Mouse (Mus musculus) forebrain, embryonic 15.5 days (tissue): Measurements from ENCODE around the gene Gm5862. TPM values are rescaled to one million over a fixed set of nuclear protein-coding genes. Genes with fewer than 3 reads are reported as not detected.
"Not testable (repeated sequence)": the region's sequence is repeated elsewhere in the genome, so short reads cannot be mapped to it uniquely, and the experiment has no call there.

ENCODE experiments used
- ATAC-seq: fragments of 200-750 bp; cut with Nextera tagmentation; replicated peaks from 2 replicates; pipeline ENCODE4 v1.8.0; 2017; ENCODE audit warnings: mild to moderate bottlenecking, moderate TSS enrichment, moderate library complexity
- H3K27ac ChIP-seq: fragments of 300-500 bp; sonication (generic); replicated peaks from 2 replicates; pipeline ENCODE4 v1.5.1; 2015; ENCODE audit warnings: mild to moderate bottlenecking, inconsistent platforms
- H3K27me3 ChIP-seq: fragments of 300-500 bp; sonication (generic); 2 replicates; pipeline ENCODE4 v1.6.1; 2015; ENCODE audit warnings: inconsistent platforms
- H3K36me3 ChIP-seq: fragments of 300-500 bp; sonication (generic); 2 replicates; pipeline ENCODE4 v1.6.1; 2015; ENCODE audit warnings: mild to moderate bottlenecking, inconsistent platforms
- H3K4me1 ChIP-seq: fragments of 300-500 bp; sonication (generic); 2 replicates; pipeline ENCODE4 v1.6.1; 2015; ENCODE audit warnings: inconsistent platforms
- H3K4me2 ChIP-seq: fragments of 300-500 bp; sonication (generic); replicated peaks from 2 replicates; pipeline ENCODE4 v1.6.1; 2015; ENCODE audit warnings: mild to moderate bottlenecking, inconsistent platforms
- H3K4me3 ChIP-seq: fragments of 300-500 bp; sonication (generic); 2 replicates; pipeline ENCODE4 v1.5.1; 2015; ENCODE audit warnings: mild to moderate bottlenecking, inconsistent platforms
- H3K9ac ChIP-seq: fragments of 300-500 bp; sonication (generic); replicated peaks from 2 replicates; pipeline ENCODE4 v1.6.1; 2015; ENCODE audit warnings: mild to moderate bottlenecking, inconsistent platforms
- H3K9me3 ChIP-seq: fragments of 300-500 bp; sonication (generic); 2 replicates; pipeline ENCODE4 v1.6.1; 2016; ENCODE audit warnings: inconsistent platforms
- WGBS: fragments of 180-500 bp; shearing (Covaris S2); methylation state at CpG from one replicate; pipeline ENCODE4 v1.1.7; 2015; ENCODE audit warnings: mixed read lengths; 5-methylcytosine and 5-hydroxymethylcytosine counted together
- polyA plus RNA-seq: library from polyadenylated mRNA; unstranded; fragments of >200 nt; fragmentation: Nextera tagmentation; extraction: Ambion mirVana; gene quantifications from 2 replicates; pipeline ENCODE4 v1.2.1, GENCODE M21; 2015

Gene Gm5862
- not detected in 2 replicates for polyA plus RNA-seq

DNA sequence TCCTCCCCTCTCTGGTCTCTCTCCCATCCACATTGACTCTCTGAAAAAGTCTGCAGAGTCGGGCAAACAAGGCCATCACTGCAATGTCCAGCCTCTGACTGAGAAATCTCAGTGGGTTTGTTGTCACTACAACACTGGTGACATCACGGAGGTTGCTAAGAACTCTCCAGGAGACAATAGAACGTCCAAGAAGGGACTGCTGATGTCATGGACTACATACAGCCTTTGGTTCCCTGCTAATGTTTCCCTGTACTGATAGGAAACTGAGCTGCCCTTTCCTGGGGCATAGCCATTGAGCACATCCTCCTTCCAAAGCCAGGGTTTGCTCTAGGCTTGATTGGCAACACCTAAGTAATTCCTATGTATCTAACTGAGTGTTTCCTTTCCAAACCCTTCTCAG, at the start of gene Gm5862:
Gene Gm5862, minus strand, starts transcription at position 101 of the 400 bp plus-strand sequence.
- H3K9me3 ChIP-seq, H3K9ac ChIP-seq, H3K4me3 ChIP-seq, H3K27me3 ChIP-seq, ATAC-seq, H3K27ac ChIP-seq, H3K4me1 ChIP-seq, H3K36me3 ChIP-seq, H3K4me2 ChIP-seq: not testable (repeated sequence)
- WGBS = no CpG with 5 or more reads among the region's 3 CpGs

DNA sequence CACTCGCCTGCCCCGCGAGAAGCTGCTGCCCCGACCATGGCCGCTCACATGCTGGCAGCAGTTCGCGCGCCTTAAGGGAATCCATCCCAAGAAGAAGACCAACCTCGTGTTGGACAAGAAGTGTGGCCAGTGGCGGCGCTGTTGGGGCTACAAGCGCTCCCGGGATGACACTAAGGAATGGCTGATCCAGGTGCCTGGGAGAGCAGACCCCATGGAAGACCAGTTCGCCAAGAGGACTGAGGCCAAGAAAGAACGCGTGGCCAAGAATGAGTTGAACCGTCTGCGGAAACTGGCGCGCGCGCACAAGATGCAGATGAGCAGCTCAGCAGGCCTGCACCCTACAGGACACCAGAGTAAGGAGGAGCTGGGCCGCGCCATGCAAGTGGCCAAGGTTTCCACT, 48.0 kb upstream of the Gm5862 start:
- WGBS = 91% methylated on average over 24 of the region's 24 CpGs
- Histone ChIP-seq H3K27me3 (no peaks in the 10 kb centered on the region), H3K4me2 (no peak overlapping the region), H3K36me3 (no peaks in the 10 kb centered on the region), H3K27ac (no peak overlapping the region), H3K4me1 (no peaks in the 10 kb centered on the region), H3K4me3 (no peak overlapping the region), H3K9ac (no peak overlapping the region), H3K9me3 (no peaks in the 10 kb centered on the region)
- ATAC-seq = no peak

DNA sequence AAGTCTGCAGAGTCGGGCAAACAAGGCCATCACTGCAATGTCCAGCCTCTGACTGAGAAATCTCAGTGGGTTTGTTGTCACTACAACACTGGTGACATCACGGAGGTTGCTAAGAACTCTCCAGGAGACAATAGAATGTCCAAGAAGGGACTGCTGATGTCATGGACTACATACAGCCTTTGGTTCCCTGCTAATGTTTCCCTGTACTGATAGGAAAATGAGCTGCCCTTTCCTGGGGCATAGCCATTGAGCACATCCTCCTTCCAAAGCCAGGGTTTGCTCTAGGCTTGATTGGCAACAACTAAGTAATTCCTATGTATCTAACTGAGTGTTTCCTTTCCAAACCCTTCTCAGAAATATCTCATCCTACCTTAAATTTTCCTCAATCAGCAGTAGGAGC, 35.8 kb upstream of the Gm5862 start, which contains the start of gene Gm7347:
Gene Gm7347, minus strand, starts transcription at position 101 of the 400 bp plus-strand sequence.
- not testable (repeated sequence) for H3K4me1 ChIP-seq, H3K27ac ChIP-seq, H3K4me2 ChIP-seq, H3K36me3 ChIP-seq, ATAC-seq, H3K9ac ChIP-seq, H3K9me3 ChIP-seq, H3K4me3 ChIP-seq, H3K27me3 ChIP-seq
- no CpG with 5 or more reads among the region's 2 CpGs for WGBS

DNA sequence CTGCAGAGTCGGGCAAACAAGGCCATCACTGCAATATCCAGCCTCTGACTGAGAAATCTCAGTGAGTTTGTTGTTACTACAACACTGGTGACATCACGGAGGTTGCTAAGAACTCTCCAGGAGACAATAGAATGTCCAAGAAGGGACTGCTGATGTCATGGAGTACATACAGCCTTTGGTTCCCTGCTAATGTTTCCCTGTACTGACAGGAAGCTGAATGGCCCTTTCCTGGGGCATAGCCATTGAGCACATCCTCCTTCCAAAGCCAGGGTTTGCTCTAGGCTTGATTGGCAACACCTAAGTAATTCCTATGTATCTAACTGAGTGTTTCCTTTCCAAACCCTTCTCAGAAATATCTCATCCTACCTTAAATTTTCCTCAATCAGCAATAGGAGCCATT, 16.7 kb upstream of the Gm5862 start, which contains the start of gene Speer4a:
Gene Speer4a, minus strand, starts transcription at position 101 of the 400 bp plus-strand sequence.
- H3K27me3 ChIP-seq, H3K4me3 ChIP-seq, H3K27ac ChIP-seq, ATAC-seq, H3K4me1 ChIP-seq, H3K36me3 ChIP-seq, H3K9me3 ChIP-seq, H3K9ac ChIP-seq, H3K4me2 ChIP-seq: not testable (repeated sequence)
- 75% methylated on average over 2 of the region's 2 CpGs for WGBS

DNA sequence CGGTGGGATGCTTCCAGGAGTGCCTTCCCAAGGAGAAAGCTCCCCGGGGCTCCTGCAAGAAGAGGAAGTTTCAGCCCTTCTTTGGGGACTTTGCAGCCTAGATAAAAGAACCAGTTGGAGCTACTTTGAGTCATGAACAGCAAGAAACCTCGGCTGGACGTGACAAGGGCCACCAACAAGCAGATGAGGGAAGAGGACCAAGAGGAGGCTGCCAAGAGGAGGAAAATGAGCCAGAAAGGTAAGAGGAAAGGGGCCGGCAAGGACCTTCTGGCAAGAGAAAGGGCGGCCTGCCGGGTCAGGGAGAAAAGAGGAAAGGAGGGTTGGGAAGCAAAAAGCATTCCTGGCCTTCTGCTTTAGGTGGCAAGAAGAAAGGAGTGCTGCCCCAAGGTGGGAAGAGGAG, 15.0 kb downstream of the Gm5862 start:
- H3K4me2 ChIP-seq, H3K4me3 ChIP-seq, H3K9ac ChIP-seq, H3K27ac ChIP-seq, H3K27me3 ChIP-seq, H3K36me3 ChIP-seq, H3K4me1 ChIP-seq, H3K9me3 ChIP-seq: not testable (repeated sequence)
- ATAC-seq = peak; percentile 53; the same call in 1 of the 2 replicates
- WGBS = 71% methylated on average over 7 of the region's 7 CpGs

DNA sequence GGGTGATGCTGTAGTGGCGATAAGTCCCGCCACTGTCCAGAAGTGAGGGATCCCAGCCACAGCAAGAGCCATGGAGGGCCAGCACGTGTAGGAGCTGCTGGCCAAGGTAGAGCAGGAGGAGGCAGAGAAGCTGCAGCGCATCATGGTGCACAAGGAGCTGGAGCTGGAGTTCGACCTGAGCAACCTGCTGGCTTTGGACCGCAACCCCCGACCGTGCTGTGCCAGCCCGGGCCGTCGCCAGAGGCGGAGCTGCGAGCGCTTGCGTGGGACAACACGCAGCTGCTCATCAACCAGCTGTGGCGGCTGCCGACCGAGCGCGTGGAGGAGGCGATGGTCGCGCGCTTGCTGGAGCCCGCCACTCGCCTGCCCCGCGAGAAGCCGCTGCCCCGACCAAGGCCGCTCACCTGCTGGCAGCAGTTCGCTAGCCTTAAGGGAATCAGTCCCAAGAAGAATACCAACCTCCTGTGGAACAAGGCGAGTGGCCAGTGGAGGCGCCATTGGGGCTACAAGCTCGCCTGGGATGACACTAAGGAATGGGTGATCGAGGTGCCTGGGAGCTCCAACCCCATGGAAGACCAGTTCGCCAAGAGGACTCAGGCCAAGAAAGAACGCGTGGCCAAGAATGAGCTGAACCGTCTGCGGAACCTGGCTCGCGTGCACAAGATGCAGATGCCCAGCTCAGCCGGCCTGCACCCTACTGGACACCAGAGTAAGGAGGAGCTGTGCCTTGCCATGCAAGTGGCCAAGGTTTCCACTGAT, 15.6 kb downstream of the Gm5862 start:
- H3K27ac ChIP-seq, H3K27me3 ChIP-seq, H3K4me1 ChIP-seq, H3K36me3 ChIP-seq, H3K9me3 ChIP-seq: not testable (repeated sequence)
- peak overlapping the region; percentile 33 for H3K4me3 ChIP-seq
- H3K4me2 ChIP-seq = peak overlapping the region; percentile 45
- WGBS = 25% methylated on average over 45 of the region's 45 CpGs
- H3K9ac ChIP-seq = peak overlapping the region; percentile 7
- peak; percentile 94 for ATAC-seq

DNA sequence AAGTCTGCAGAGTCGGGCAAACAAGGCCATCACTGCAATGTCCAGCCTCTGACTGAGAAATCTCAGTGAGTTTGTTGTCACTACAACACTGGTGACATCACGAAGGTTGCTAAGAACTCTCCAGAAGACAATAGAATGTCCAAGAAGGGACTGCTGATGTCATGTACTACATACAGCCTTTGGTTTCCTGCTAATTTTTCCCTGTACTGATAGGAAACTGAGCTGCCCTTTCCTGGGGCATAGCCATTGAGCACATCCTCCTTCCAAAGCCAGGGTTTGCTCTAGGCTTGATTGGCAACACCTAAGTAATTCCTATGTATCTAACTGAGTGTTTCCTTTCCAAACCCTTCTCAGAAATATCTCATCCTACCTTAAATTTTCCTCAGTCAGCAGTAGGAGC, 18.0 kb downstream of the Gm5862 start, which contains the start of gene Gm1979:
Gene Gm1979, minus strand, starts transcription at position 101 of the 400 bp plus-strand sequence.
- not testable (repeated sequence) for H3K4me2 ChIP-seq, H3K4me1 ChIP-seq, H3K27me3 ChIP-seq, H3K4me3 ChIP-seq, H3K9me3 ChIP-seq, H3K27ac ChIP-seq, H3K36me3 ChIP-seq, ATAC-seq, H3K9ac ChIP-seq
- 90% methylated on average over 1 of the region's 2 CpGs for WGBS

DNA sequence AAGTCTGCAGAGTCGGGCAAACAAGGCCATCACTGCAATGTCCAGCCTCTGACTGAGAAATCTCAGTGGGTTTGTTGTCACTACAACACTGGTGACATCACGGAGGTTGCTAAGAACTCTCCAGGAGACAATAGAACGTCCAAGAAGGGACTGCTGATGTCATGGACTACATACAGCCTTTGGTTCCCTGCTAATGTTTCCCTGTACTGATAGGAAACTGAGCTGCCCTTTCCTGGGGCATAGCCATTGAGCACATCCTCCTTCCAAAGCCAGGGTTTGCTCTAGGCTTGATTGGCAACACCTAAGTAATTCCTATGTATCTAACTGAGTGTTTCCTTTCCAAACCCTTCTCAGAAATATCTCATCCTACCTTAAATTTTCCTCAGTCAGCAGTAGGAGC, 34.2 kb downstream of the Gm5862 start, which contains the start of gene Gm21698:
Gene Gm21698, minus strand, starts transcription at position 101 of the 400 bp plus-strand sequence.
- H3K27me3 ChIP-seq, H3K27ac ChIP-seq, H3K9me3 ChIP-seq, H3K4me1 ChIP-seq, H3K36me3 ChIP-seq, ATAC-seq, H3K4me2 ChIP-seq, H3K4me3 ChIP-seq, H3K9ac ChIP-seq: not testable (repeated sequence)
- WGBS = no CpG with 5 or more reads among the region's 3 CpGs

DNA sequence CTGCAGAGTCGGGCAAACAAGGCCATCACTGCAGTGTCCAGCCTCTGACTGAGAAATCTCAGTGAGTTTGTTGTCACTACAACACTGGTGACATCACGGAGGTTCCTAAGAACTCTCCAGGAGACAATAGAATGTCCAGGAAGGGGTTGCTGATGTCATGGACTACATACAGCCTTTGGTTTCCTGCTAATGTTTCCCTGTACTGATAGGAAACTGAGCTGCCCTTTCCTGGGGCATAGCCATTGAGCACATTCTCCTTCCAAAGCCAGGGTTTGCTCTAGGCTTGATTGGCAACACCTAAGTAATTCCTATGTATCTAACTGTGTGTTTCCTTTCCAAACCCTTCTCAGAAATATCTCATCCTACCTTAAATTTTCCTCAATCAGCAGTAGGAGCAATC, 50.2 kb downstream of the Gm5862 start, which contains the start of gene Gm21680:
Gene Gm21680, minus strand, starts transcription at position 101 of the 400 bp plus-strand sequence.
- H3K36me3 ChIP-seq, H3K4me3 ChIP-seq, H3K9ac ChIP-seq, H3K9me3 ChIP-seq, ATAC-seq, H3K4me2 ChIP-seq, H3K4me1 ChIP-seq, H3K27ac ChIP-seq, H3K27me3 ChIP-seq: not testable (repeated sequence)
- WGBS = no CpG with 5 or more reads among the region's 2 CpGs

Other genes starting within 250 kb of the Gm5862 start
- not detected in 2 replicates for gene Gm21663, start 80.5 kb downstream of the Gm5862 start, polyA plus RNA-seq
- gene Gm21671, start 68.5 kb downstream of the Gm5862 start, polyA plus RNA-seq = not detected in 2 replicates
- gene Gm21680, start 50.3 kb downstream of the Gm5862 start, polyA plus RNA-seq = 0.05 TPM in 1 of 2 replicates, not detected in the other
- 0.17 TPM in 1 of 2 replicates, not detected in the other for gene Gm21698, start 34.3 kb downstream of the Gm5862 start, polyA plus RNA-seq
- not detected in 2 replicates for gene Gm1979, start 18.1 kb downstream of the Gm5862 start, polyA plus RNA-seq
- gene Speer4a, start 16.6 kb upstream of the Gm5862 start, polyA plus RNA-seq = 0.06 TPM in 1 of 2 replicates, not detected in the other
- gene Gm7347, start 35.7 kb upstream of the Gm5862 start, polyA plus RNA-seq = not detected in 2 replicates
- not detected in 2 replicates for gene Gm10471, start 66.4 kb upstream of the Gm5862 start, polyA plus RNA-seq
- gene 5031410I06Rik, start 82.4 kb upstream of the Gm5862 start, polyA plus RNA-seq = not detected in 2 replicates
- 0.06 TPM in 1 of 2 replicates, not detected in the other for gene Gm10220, start 98.5 kb upstream of the Gm5862 start, polyA plus RNA-seq
- 0.08 TPM in 2 replicates for gene Gm7361, start 234.8 kb upstream of the Gm5862 start, polyA plus RNA-seq